In genomic region chr5:122233077-122233581, GRCm38 (mm10) we compare ENCODE assay signal across 18 mouse cellular contexts. TPM values are rescaled to one million over a fixed set of nuclear protein-coding genes. Genes with fewer than 3 reads are reported as not detected.
A peak's percentile ranks its signal among the peaks of the same experiment; 100 is the strongest.
DNase-seq lines count a peak whose midpoint lies in the region; ATAC-seq and TF ChIP-seq lines count a peak whose summit lies in the region.
"Had no signal": no experiment of that assay in that cellular context is flagged by ENCODE, and none has a peak within 500 bp of the region (broad histone marks: within the 10 kb centered on the region; RNA-seq: fewer than 3 reads in every experiment).

No protein-coding gene starts in this region.

- no peaks in the 10 kb centered on the region for H3K36me3 ChIP-seq in lung, embryonic 16.5 days (ENCODE audit: control insufficient read depth, insufficient read depth, low read length)
- H3K36me3 ChIP-seq in hindbrain, embryonic 11.5 days (ENCODE audit: control insufficient read depth, insufficient read depth, low read length), result 0 out of 2 replicates have a peak, but pooled peaks cover under 1% of the 10 kb centered on the region
- H3K36me3 ChIP-seq: limb, embryonic 15.5 days; neural tube, embryonic 13.5 days had no signal

- DNase-seq in lung, adult 18-20 months, result no peak
- DNase-seq in CD4-positive helper T cell, adult 2 months (ENCODE audit: low read depth, low spot score), result peak; percentile 65
- no peak for DNase-seq in cerebellum, adult 9-10 months
- DNase-seq in hindbrain, embryonic 11.5 days (ENCODE audit: low spot score), result no peak
- DNase-seq in ovary, postnatal 14 days (ENCODE audit: low spot score), result no peak
- DNase-seq: cerebellum, adult 11-12 months; heart, postnatal 14 days; retina, postnatal 1 day had no signal

- no peak overlapping the region for H3K4me2 ChIP-seq in lung, embryonic 16.5 days (ENCODE audit: low read depth, low read length)
- H3K4me2 ChIP-seq in hindbrain, embryonic 11.5 days (replicated peaks; ENCODE audit: low read depth, low read length), result no peak overlapping the region
- H3K4me2 ChIP-seq: embryonic facial prominence, embryonic 13.5 days; limb, embryonic 15.5 days; neural tube, embryonic 13.5 days had no signal

- H3K4me3 ChIP-seq in lung, embryonic 16.5 days (ENCODE audit: low read length), result no peak overlapping the region
- H3K4me3 ChIP-seq in olfactory bulb, adult 2 months (ENCODE audit: insufficient read depth, low read depth, low read length), result no peak overlapping the region
- H3K4me3 ChIP-seq in hindbrain, embryonic 11.5 days (ENCODE audit: low read depth, low read length), result no peak overlapping the region
- H3K4me3 ChIP-seq: embryonic facial prominence, embryonic 13.5 days; forebrain, embryonic 10.5 days; heart, embryonic 10.5 days; limb, embryonic 15.5 days; neural tube, embryonic 13.5 days had no signal

- ATAC-seq in lung, embryonic 16.5 days (ENCODE audit: low read depth), result peak; percentile 64
- ATAC-seq in granulocyte monocyte progenitor cell, adult 5-6 weeks (replicated peaks; ENCODE audit: poor library complexity, severe bottlenecking), result peak; percentile 55
- no peak for ATAC-seq in hindbrain, embryonic 11.5 days (ENCODE audit: low FRiP score)
- ATAC-seq: hindbrain, postnatal 0 days had no signal

- no peak overlapping the region for H3K9ac ChIP-seq in lung, embryonic 16.5 days (ENCODE audit: low read length)
- no peak overlapping the region for H3K9ac ChIP-seq in hindbrain, embryonic 11.5 days (ENCODE audit: low read depth, low read length)
- H3K9ac ChIP-seq: embryonic facial prominence, embryonic 13.5 days; limb, embryonic 15.5 days; neural tube, embryonic 13.5 days had no signal

- peaks cover 9% of the 10 kb centered on the region; the same call in 1 of the 2 replicates for H3K4me1 ChIP-seq in lung, embryonic 16.5 days (replicated peaks; ENCODE audit: control insufficient read depth, insufficient read depth, low read length)
- H3K4me1 ChIP-seq in olfactory bulb, adult 2 months (ENCODE audit: control insufficient read depth, insufficient read depth, low read length), result peaks cover 65% of the 10 kb centered on the region
- 0 out of 2 replicates have a peak, but pooled peaks cover 2% of the 10 kb centered on the region for H3K4me1 ChIP-seq in hindbrain, embryonic 11.5 days (replicated peaks; ENCODE audit: control insufficient read depth, insufficient read depth, low read length)

- H3K9me3 ChIP-seq in lung, embryonic 16.5 days (ENCODE audit: control insufficient read depth, low read length), result no peaks in the 10 kb centered on the region; the same call in 1 of the 2 replicates
- no peaks in the 10 kb centered on the region for H3K9me3 ChIP-seq in hindbrain, embryonic 11.5 days (ENCODE audit: control insufficient read depth, low read length)
- H3K9me3 ChIP-seq: limb, embryonic 15.5 days; neural tube, embryonic 13.5 days had no signal

- no peaks in the 10 kb centered on the region for H3K27me3 ChIP-seq in lung, embryonic 16.5 days (ENCODE audit: control insufficient read depth, insufficient read depth, low read depth, low read length)
- no peaks in the 10 kb centered on the region for H3K27me3 ChIP-seq in hindbrain, embryonic 11.5 days (ENCODE audit: control insufficient read depth, insufficient read depth, low read length)
- H3K27me3 ChIP-seq: embryonic facial prominence, embryonic 13.5 days; limb, embryonic 15.5 days; neural tube, embryonic 13.5 days had no signal

- H3K27ac ChIP-seq in lung, embryonic 16.5 days (ENCODE audit: low read length), result no peak overlapping the region; the same call in 1 of the 2 replicates
- H3K27ac ChIP-seq in olfactory bulb, adult 2 months (ENCODE audit: insufficient read depth, low read depth, low read length), result peak overlapping the region; percentile 81
- H3K27ac ChIP-seq in hindbrain, embryonic 11.5 days (ENCODE audit: low read depth, low read length), result no peak overlapping the region
- H3K27ac ChIP-seq: forebrain, embryonic 10.5 days; heart, embryonic 10.5 days; hindbrain, postnatal 0 days; macrophage; neural tube, embryonic 13.5 days had no signal

- no peak for TF ChIP-seq CTCF in olfactory bulb, adult 2 months (IDR thresholded peaks at IDR 0.05; ENCODE audit: insufficient read depth, low read depth, low read length)

- WGBS in lung, embryonic 16.5 days, result 52% methylated on average over 14 of the region's 14 CpGs
- 70% methylated on average over 14 of the region's 14 CpGs for WGBS in olfactory bulb, adult 2 months
- WGBS in hindbrain, embryonic 11.5 days, result 89% methylated on average over 14 of the region's 14 CpGs

- TF ChIP-seq POLR2A in olfactory bulb, adult 2 months (IDR thresholded peaks at IDR 0.05; ENCODE audit: insufficient read depth, low read depth, low read length), result no peak

RNA-seq across cellular contexts. Expression of gene Hvcn1, which starts 26.5 kb away (rescaled TPM):
- polyA plus RNA-seq in lung, embryonic 16.5 days (2015; fragmentation: Nextera tagmentation; extraction: Ambion mirVana), result 4.4 and 5.0 TPM in 2 replicates
- total RNA-seq in granulocyte monocyte progenitor cell, adult 5-6 weeks (2014; fragmentation: Nextera tagmentation), result 53.8 and 59.5 TPM in 2 replicates
- 66.8 and 84.3 TPM in 2 replicates for total RNA-seq in granulocyte monocyte progenitor cell, adult 5-6 weeks (2017)
- polyA plus RNA-seq in olfactory bulb, adult 2 months (2012; ENCODE audit: insufficient read depth, insufficient read length, low replicate concordance, missing spikeins), result not detected in 2 replicates
- polyA plus RNA-seq in hindbrain, embryonic 11.5 days (2014; fragmentation: Nextera tagmentation; extraction: Ambion mirVana), result 5.0 and 6.1 TPM in 2 replicates

RNA-seq across cellular contexts. Expression of gene Tctn1, which starts 31.1 kb away (rescaled TPM):
- polyA plus RNA-seq in lung, embryonic 16.5 days (2015; fragmentation: Nextera tagmentation; extraction: Ambion mirVana), result 6.5 and 7.4 TPM in 2 replicates
- 7.2 and 9.3 TPM in 2 replicates for total RNA-seq in granulocyte monocyte progenitor cell, adult 5-6 weeks (2014; fragmentation: Nextera tagmentation)
- 1.8 and 4.3 TPM in 2 replicates for total RNA-seq in granulocyte monocyte progenitor cell, adult 5-6 weeks (2017)
- not detected in 2 replicates for polyA plus RNA-seq in olfactory bulb, adult 2 months (2012; ENCODE audit: insufficient read depth, insufficient read length, low replicate concordance, missing spikeins)
- polyA plus RNA-seq in hindbrain, embryonic 11.5 days (2014; fragmentation: Nextera tagmentation; extraction: Ambion mirVana), result 4.4 and 5.6 TPM in 2 replicates

RNA-seq across cellular contexts. Expression of gene Pptc7, which starts 51.0 kb away (rescaled TPM):
- 8.6 and 8.9 TPM in 2 replicates for polyA plus RNA-seq in lung, embryonic 16.5 days (2015; fragmentation: Nextera tagmentation; extraction: Ambion mirVana)
- 12.0 and 14.8 TPM in 2 replicates for total RNA-seq in granulocyte monocyte progenitor cell, adult 5-6 weeks (2014; fragmentation: Nextera tagmentation)
- total RNA-seq in granulocyte monocyte progenitor cell, adult 5-6 weeks (2017), result 17.2 TPM in 2 replicates
- not detected in 2 replicates for polyA plus RNA-seq in olfactory bulb, adult 2 months (2012; ENCODE audit: insufficient read depth, insufficient read length, low replicate concordance, missing spikeins)
- polyA plus RNA-seq in hindbrain, embryonic 11.5 days (2014; fragmentation: Nextera tagmentation; extraction: Ambion mirVana), result 8.1 and 8.4 TPM in 2 replicates
